Mouse (Mus musculus) midbrain, embryonic 13.5 days (tissue): Measurements from ENCODE around the gene Scaf1. TPM values are rescaled to one million over a fixed set of nuclear protein-coding genes. Genes with fewer than 3 reads are reported as not detected.

Source experiments
- ATAC-seq: fragments of 200-750 bp; cut with Nextera tagmentation; 2 replicates; pipeline ENCODE4 v1.8.0; 2017; ENCODE audit warnings: mild to moderate bottlenecking, moderate TSS enrichment, moderate library complexity
- H3K27ac ChIP-seq: fragments of 300-500 bp; sonication (generic); 2 replicates; pipeline ENCODE4 v1.5.1; 2015; ENCODE audit warnings: inconsistent platforms, mild to moderate bottlenecking, moderate library complexity
- H3K27me3 ChIP-seq: fragments of 300-500 bp; sonication (generic); 2 replicates; pipeline ENCODE4 v1.6.1; 2015; ENCODE audit warnings: mild to moderate bottlenecking, inconsistent platforms
- H3K36me3 ChIP-seq: fragments of 300-500 bp; sonication (generic); 2 replicates; pipeline ENCODE4 v1.6.1; 2015; ENCODE audit warnings: mild to moderate bottlenecking, inconsistent platforms
- H3K4me1 ChIP-seq: fragments of 300-500 bp; sonication (generic); replicated peaks from 2 replicates; pipeline ENCODE4 v1.6.1; 2015; ENCODE audit warnings: inconsistent platforms
- H3K4me2 ChIP-seq: fragments of 300-500 bp; sonication (generic); replicated peaks from 2 replicates; pipeline ENCODE4 v1.6.1; 2015; ENCODE audit warnings: moderate library complexity, mild to moderate bottlenecking, inconsistent platforms
- H3K4me3 ChIP-seq: fragments of 300-500 bp; sonication (generic); replicated peaks from 2 replicates; pipeline ENCODE4 v1.5.1; 2015; ENCODE audit warnings: mild to moderate bottlenecking, inconsistent platforms
- H3K9ac ChIP-seq: fragments of 300-500 bp; sonication (generic); replicated peaks from 2 replicates; pipeline ENCODE4 v1.6.1; 2015; ENCODE audit warnings: mild to moderate bottlenecking, inconsistent platforms
- H3K9me3 ChIP-seq: fragments of 300-500 bp; sonication (generic); 2 replicates; pipeline ENCODE4 v1.6.1; 2016; ENCODE audit warnings: mild to moderate bottlenecking, inconsistent platforms
- WGBS: fragments of 180-500 bp; shearing (Covaris S2); methylation state at CpG from one replicate; pipeline ENCODE4 v1.1.7; 2015; 5-methylcytosine and 5-hydroxymethylcytosine counted together
- polyA plus RNA-seq: library from polyadenylated mRNA; unstranded; fragments of >200 nt; fragmentation: Nextera tagmentation; extraction: Ambion mirVana; gene quantifications from 2 replicates; pipeline ENCODE4 v1.2.1, GENCODE M21; 2015

The Scaf1 gene
- polyA plus RNA-seq, 1 experiment from 2014 or later = 47.7 TPM

DNA sequence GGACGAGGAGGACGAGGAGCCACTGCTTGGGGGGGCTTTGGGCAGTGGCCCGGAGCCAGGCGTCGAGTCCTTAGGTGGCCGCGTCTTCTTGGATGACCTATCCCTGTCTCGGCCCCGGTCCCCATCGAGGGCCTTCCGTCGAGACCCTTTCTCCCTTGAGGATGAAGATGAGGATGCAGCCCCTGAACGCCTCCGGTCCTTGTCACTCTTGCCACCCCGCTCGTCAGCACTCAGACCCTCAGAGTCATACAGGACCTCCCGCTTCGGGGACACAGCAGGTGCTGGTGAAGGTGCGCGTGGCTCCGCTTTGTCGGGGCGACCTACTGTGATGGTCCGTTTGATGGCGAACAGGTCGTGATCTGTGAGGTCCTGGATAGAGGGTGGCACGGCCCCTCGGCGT lies 9.0 kb downstream of the Scaf1 start:
- WGBS = 96% methylated on average over 29 of the region's 29 CpGs
- H3K36me3 ChIP-seq = peaks cover 97% of the 10 kb centered on the region
- no peak overlapping the region for H3K9ac ChIP-seq
- ATAC-seq = no peak
- H3K4me1 ChIP-seq = no peaks in the 10 kb centered on the region
- H3K9me3 ChIP-seq = no peaks in the 10 kb centered on the region
- no peak overlapping the region for H3K27ac ChIP-seq
- H3K27me3 ChIP-seq = no peaks in the 10 kb centered on the region
- no peak overlapping the region for H3K4me2 ChIP-seq
- H3K4me3 ChIP-seq = no peak overlapping the region

DNA sequence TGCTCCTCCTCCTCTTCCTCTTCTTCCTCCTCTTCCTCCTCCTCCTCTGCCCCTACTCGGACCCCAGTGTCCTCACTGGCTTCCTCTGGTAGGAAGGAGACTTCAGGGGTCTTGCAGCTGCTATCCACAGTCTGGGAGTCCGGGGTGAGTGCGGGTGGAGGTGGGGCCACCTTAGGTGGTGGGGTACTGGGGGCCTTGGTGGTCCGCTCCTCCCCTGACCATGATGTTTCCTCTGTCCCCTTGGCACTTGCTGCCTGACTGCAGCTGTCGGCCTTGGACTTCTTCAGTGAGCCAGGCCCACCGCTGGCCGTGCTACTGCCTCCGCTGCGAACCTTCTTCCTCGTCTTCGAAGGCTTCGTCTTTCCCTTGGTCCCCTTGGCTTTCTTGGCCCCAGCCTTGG lies 9.7 kb downstream of the Scaf1 start:
- ATAC-seq = no peak

DNA sequence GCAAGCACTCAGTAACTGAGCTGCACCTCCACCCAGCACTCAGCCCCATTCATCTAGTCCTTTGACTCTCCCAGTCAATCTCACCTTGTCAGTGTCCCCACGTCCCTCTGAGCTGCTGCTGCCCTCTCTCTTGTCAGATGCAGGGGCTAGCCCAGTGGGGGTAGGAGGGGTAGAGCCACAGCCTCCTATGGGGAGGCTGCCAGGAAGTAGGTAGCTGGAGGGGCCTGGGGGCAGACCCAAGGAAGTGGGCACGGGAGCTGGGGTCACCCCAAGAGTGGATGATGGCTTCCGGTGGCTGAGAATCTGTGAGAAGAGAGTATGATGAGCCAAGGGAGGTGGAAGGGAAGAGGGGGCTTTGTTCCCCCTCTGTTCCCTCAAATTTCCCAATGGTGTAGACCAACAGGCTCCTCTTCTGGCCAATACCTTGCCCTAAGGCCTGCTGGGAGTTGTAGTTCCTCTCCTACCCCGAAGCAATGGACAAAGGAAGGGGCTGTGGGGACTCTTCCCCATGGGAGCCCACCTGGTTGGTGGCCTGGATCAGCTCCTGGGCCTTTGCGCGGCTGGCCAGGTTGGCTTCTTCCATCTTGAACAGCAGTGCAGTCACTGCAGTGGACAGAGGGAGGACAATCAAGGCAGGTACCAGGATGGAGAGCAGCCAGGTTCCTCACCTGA lies 10.7 kb downstream of the Scaf1 start:
- Histone ChIP-seq H3K4me2 (no peak overlapping the region), H3K4me1 (no peaks in the 10 kb centered on the region), H3K27ac (no peak overlapping the region), H3K36me3 (peaks cover 99% of the 10 kb centered on the region), H3K27me3 (no peaks in the 10 kb centered on the region), H3K9ac (no peak overlapping the region; the same call in 1 of the 2 replicates), H3K4me3 (no peak overlapping the region), H3K9me3 (no peaks in the 10 kb centered on the region)
- WGBS = 93% methylated on average over 6 of the region's 6 CpGs
- no peak for ATAC-seq

More for the DNA sequence above, 9.7 kb downstream of the Scaf1 start:
- Histone ChIP-seq H3K36me3 (peaks cover 97% of the 10 kb centered on the region), H3K27me3 (no peaks in the 10 kb centered on the region), H3K4me3 (no peak overlapping the region), H3K9me3 (no peaks in the 10 kb centered on the region), H3K27ac (no peak overlapping the region), H3K4me2 (no peak overlapping the region), H3K9ac (no peak overlapping the region), H3K4me1 (no peaks in the 10 kb centered on the region)
- WGBS = 94% methylated on average over 12 of the region's 12 CpGs

DNA sequence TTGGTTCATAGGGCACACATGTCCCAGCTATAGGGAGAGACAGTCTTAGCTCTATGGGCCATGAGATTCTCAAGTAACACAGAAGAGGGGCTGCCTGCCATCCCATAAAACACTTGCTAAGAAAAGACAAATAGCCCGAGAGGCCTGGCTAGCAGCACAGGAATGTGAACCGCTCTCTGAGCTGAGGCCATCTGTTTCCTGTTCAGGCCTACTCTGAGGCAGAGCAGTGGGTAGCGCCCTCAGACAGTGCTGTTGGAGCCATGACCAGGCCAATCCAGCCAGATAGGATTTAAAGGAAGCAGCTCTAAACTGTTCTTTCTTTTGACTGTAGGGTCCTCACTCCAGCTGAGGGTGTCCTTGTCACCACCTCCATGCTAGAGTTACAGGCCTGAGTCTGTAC lies 11.6 kb downstream of the Scaf1 start:
- ATAC-seq = no peak
- 92% methylated on average over 3 of the region's 3 CpGs for WGBS

DNA sequence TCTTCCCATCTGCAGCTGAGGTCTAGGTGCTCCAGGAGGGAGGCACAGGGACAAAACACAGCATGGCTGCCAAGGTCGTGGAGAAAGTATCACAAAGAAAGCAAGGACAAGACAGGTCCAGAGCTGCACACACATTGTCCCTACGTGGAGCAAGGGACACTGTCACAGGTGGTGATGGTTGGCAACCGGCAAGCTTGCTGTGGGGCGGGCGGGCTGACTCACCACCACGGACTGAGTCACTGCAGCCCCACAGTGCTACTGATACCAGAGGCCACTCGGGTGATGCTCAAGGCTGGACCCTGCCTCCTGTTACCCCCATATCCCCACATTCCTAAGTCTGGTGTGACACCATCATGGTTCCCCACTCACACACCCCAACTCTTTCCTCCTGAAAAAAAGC lies 13.7 kb downstream of the Scaf1 start:
- Histone ChIP-seq H3K27ac (no peak overlapping the region), H3K4me2 (no peak overlapping the region), H3K27me3 (no peaks in the 10 kb centered on the region), H3K4me1 (peaks cover 21% of the 10 kb centered on the region), H3K9me3 (no peaks in the 10 kb centered on the region), H3K4me3 (no peak overlapping the region), H3K36me3 (peaks cover 78% of the 10 kb centered on the region), H3K9ac (no peak overlapping the region)
- WGBS = 92% methylated on average over 7 of the region's 7 CpGs
- ATAC-seq = no peak

More for the DNA sequence above, 11.6 kb downstream of the Scaf1 start:
- Histone ChIP-seq H3K4me1 (peaks cover 3% of the 10 kb centered on the region; the same call in 1 of the 2 replicates), H3K4me3 (no peak overlapping the region), H3K9me3 (no peaks in the 10 kb centered on the region), H3K27me3 (no peaks in the 10 kb centered on the region), H3K4me2 (no peak overlapping the region), H3K9ac (no peak overlapping the region), H3K27ac (no peak overlapping the region), H3K36me3 (peaks cover 99% of the 10 kb centered on the region)

DNA sequence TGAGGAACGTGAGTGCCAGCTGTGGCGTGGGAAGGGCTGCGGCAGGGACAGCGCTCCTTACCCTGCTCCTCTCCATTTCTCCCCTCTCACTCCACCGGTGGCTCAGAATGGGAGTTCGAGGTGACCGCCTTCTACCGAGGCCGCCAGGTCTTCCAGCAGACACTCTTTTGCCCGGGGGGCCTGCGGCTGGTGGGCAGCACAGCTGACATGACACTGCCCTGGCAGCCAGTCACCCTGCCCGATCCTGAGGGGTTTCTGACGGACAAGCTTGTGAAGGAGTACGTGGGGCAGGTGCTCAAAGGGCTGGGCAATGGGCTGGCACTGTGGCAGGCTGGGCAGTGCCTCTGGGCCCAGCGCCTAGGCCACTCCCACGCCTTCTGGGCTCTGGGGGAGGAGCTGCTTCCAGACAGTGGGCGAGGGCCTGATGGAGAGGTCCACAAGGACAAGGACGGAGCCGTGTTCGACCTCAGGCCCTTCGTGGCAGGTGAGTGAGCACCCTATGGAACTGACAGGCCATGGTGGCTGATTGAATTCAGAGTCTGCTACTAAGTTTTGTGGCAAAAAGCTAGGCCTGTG lies 15.5 kb downstream of the Scaf1 start:
- WGBS = 86% methylated on average over 21 of the region's 21 CpGs
- Histone ChIP-seq H3K36me3 (peaks cover 60% of the 10 kb centered on the region), H3K4me3 (no peak overlapping the region), H3K4me1 (peaks cover 33% of the 10 kb centered on the region), H3K27me3 (no peaks in the 10 kb centered on the region), H3K4me2 (no peak overlapping the region), H3K27ac (no peak overlapping the region), H3K9ac (no peak overlapping the region), H3K9me3 (no peaks in the 10 kb centered on the region)
- no peak for ATAC-seq

DNA sequence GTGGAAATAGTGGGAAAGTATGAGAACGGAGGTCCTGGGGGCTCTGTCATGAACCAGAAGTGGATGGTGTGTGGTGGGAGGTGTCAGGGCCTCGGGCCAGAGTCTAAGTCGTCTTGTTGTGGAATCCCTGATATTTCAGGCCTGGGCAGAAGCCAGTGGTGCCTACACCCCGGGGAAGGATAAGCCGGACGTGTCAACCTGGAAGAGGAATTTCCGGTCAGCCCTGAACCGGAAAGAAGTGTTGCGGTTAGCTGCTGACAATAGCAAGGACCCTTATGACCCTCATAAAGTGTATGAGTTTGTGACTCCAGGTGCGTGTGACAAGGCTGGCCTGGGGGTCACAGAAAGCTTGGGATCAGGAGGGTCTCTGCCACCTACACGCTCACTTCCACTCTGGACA lies 16.4 kb downstream of the Scaf1 start:
- Histone ChIP-seq H3K9me3 (no peaks in the 10 kb centered on the region), H3K27ac (no peak overlapping the region), H3K9ac (no peak overlapping the region), H3K27me3 (no peaks in the 10 kb centered on the region), H3K4me1 (peaks cover 33% of the 10 kb centered on the region), H3K4me2 (no peak overlapping the region; the same call in 1 of the 2 replicates), H3K4me3 (no peak overlapping the region), H3K36me3 (peaks cover 51% of the 10 kb centered on the region)
- 87% methylated on average over 11 of the region's 11 CpGs for WGBS
- ATAC-seq = no peak

DNA sequence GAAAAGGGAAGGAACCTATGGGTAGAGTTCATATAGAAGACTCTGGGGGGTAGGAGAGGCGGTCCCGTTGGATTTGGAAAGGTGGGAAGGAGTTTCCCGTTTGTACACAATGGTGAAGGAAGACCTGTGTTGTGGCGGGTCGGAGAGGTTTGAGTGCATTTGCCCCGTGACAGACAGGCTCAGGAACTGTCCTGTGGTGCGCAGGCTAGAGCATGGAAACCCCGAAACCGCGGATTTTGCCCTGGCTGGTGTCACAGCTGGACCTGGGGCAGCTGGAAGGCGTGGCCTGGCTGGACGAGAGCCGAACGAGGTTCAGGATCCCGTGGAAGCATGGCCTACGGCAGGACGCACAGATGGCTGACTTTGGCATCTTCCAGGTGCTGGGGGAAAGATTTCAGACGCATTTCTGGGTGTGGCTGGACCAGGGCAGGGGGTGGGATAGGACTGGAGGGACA lies 17.6 kb downstream of the Scaf1 start, which contains the start of gene Bcl2l12:
Gene Bcl2l12 (minus strand): TSS at position 212 of the 455 bp plus-strand sequence.
- peaks cover 33% of the 10 kb centered on the region for H3K4me1 ChIP-seq
- no peaks in the 10 kb centered on the region for H3K9me3 ChIP-seq
- H3K9ac ChIP-seq = peak within 1 kb of the TSS; percentile 74
- peak within 1 kb of the TSS; percentile 30 for H3K27ac ChIP-seq
- 5% methylated on average over 18 of the region's 18 CpGs for WGBS
- peak within 1 kb of the TSS; percentile 50 for H3K4me3 ChIP-seq
- peak within 1 kb of the TSS; percentile 69 for H3K4me2 ChIP-seq
- no peak for ATAC-seq
- peaks cover 46% of the 10 kb centered on the region for H3K36me3 ChIP-seq
- H3K27me3 ChIP-seq = no peaks in the 10 kb centered on the region

DNA sequence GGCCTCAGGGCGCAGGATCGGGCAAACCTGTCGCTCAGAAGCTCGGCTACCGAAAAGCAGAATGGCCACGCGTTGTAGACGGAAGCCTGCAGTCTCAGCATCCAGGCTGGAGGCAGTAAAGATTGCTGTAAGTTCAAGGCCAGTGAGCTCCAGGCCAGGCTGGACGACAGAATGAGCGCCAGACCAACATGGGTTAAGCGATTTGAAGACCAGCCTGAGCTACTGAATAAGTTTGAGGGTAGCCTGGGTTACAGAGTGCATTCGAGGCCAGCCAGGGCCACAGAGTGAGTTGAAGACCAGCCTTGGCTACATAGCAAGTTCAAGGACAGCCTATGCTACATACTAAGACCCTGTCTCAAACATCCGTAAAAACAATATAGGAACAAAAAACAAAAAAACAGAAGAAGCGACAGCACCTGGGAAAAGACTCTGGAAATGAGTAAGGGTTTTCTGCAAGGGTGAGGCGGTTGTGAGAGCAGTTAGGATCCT lies 18.2 kb downstream of the Scaf1 start:
- Histone ChIP-seq H3K27me3 (no peaks in the 10 kb centered on the region), H3K4me3 (peak overlapping the region; percentile 50), H3K27ac (peak overlapping the region; percentile 30), H3K4me2 (peak overlapping the region; percentile 69), H3K4me1 (peaks cover 33% of the 10 kb centered on the region), H3K9me3 (no peaks in the 10 kb centered on the region), H3K36me3 (peaks cover 41% of the 10 kb centered on the region), H3K9ac (peak overlapping the region; percentile 74)
- ATAC-seq = peak; percentile 25; the same call in 1 of the 2 replicates
- 5% methylated on average over 15 of the region's 15 CpGs for WGBS

DNA sequence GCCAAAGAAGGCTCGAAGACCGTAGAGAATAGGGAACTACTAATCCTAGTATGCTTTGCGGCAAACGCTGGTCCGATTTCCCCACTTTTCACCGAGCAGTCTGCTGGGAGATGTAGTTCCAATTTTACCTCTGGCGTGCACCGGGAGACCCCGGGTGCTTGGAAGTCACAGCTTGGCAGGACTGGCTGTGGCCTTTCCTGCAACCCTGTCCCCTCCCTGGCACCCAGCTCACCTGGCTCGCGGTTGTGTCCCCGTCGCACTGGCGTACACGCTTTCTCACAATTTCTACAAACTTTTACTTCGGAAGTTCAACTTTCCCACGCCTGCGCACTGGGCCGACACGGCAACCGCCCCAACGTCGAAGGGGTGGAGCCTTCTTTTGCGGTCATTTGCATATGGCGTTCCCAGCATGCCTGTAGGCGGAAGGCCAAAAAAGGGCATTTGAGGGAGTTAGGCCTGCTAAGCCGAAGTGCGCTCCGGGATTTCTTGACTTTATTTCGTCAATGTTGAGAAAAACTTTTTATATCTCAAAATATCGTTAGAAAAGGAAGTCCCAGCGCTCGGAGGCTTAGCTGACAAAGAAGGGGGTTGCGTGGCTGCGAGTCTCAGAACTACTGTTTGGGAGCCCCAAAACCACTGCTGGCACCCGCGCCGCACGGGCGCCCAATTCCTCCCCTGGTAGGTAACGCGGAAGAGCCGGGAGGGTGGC lies 18.8 kb downstream of the Scaf1 start, which contains the start of gene Irf3:
Gene Irf3 (plus strand): TSS at position 418 of the 709 bp plus-strand sequence.
- Histone ChIP-seq H3K4me2 (peak within 1 kb of the TSS; percentile 69), H3K27me3 (no peaks in the 10 kb centered on the region), H3K27ac (peak within 1 kb of the TSS; percentile 30), H3K4me1 (peaks cover 33% of the 10 kb centered on the region), H3K36me3 (peaks cover 40% of the 10 kb centered on the region), H3K9me3 (no peaks in the 10 kb centered on the region), H3K9ac (peak within 1 kb of the TSS; percentile 74), H3K4me3 (peak within 1 kb of the TSS; percentile 50)
- WGBS = under 1% methylated on average over 43 of the region's 43 CpGs
- ATAC-seq = peak; percentile 92

DNA sequence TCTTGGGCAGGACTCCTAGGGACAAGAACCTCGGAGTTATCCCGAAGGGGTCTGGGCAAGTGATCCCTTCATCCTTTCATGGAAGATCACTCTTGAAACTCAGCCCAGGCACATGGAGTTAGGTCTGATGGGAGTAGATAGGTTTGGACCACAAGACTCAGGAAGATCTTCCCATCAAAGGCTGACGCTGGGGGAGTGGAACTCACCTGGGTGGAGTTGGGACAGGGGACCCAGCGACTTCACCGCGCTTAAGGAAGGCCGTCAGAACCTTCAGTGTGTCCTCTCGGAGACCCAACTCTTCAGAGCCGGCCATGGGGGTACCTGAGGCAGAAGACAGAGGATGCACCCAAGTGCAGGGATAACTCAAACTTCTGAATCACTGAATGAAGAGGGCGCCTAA lies 19.5 kb downstream of the Scaf1 start:
- peaks cover 37% of the 10 kb centered on the region for H3K36me3 ChIP-seq
- peak overlapping the region; percentile 74 for H3K9ac ChIP-seq
- H3K9me3 ChIP-seq = no peaks in the 10 kb centered on the region
- peak overlapping the region; percentile 69 for H3K4me2 ChIP-seq
- no peak for ATAC-seq
- peak overlapping the region; percentile 50 for H3K4me3 ChIP-seq
- WGBS = 14% methylated on average over 10 of the region's 10 CpGs
- peaks cover 33% of the 10 kb centered on the region for H3K4me1 ChIP-seq
- no peaks in the 10 kb centered on the region for H3K27me3 ChIP-seq
- no peak overlapping the region for H3K27ac ChIP-seq
